20 mouse cellular contexts compared by ENCODE assay signal in the genomic region with DNA sequence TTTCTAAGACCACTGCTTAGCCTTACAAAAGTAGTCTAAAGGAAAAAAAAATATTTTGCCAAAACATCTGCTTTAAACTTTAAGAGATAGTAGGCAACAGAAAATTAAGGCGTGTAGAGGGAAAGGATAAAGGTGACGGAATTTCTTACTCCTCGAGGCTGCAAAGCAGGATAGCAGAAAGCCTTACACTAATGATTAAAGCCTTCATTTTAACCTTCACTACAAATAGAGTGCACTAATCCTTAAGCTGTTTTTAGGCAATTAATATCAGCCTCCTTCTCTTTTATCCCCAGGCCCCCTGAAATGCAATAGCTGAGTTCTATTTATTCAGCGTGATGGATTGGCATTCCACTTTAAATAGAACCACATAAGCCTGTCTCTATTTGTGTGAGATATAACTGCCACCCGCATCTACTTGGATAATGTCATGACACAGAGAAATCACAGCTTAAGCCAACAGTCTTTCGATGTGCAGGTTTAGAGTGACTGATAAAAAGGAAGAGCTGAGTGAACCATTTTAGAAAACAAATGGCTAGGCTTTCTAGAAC. TPM values are rescaled to one million over a fixed set of nuclear protein-coding genes. Genes with fewer than 3 reads are reported as not detected.
DNase-seq lines count a peak whose midpoint lies in the region; ATAC-seq and TF ChIP-seq lines count a peak whose summit lies in the region.
"Had no signal": no experiment of that assay in that cellular context is flagged by ENCODE, and none has a peak within 500 bp of the region (broad histone marks: within the 10 kb centered on the region; RNA-seq: fewer than 3 reads in every experiment).

No protein-coding gene starts in this region.

- H3K4me2 ChIP-seq in forebrain, embryonic 11.5 days (ENCODE audit: low read depth, low read length, severe bottlenecking), result no peak overlapping the region
- no peak overlapping the region for H3K4me2 ChIP-seq in forebrain, embryonic 16.5 days (ENCODE audit: low read length)
- peak overlapping the region; percentile 27 for H3K4me2 ChIP-seq in lung, embryonic 14.5 days
- H3K4me2 ChIP-seq in limb, embryonic 15.5 days, result no peak overlapping the region
- peak overlapping the region; percentile 17 for H3K4me2 ChIP-seq in stomach, embryonic 15.5 days
- H3K4me2 ChIP-seq: embryonic facial prominence, embryonic 12.5 days; liver, embryonic 15.5 days had no signal

- H3K27ac ChIP-seq in forebrain, embryonic 11.5 days (ENCODE audit: low read depth, low read length), result no peak overlapping the region
- H3K27ac ChIP-seq in forebrain, embryonic 16.5 days (ENCODE audit: low read length), result no peak overlapping the region
- no peak overlapping the region for H3K27ac ChIP-seq in lung, embryonic 14.5 days (ENCODE audit: low read depth)
- H3K27ac ChIP-seq in limb, embryonic 15.5 days, result no peak overlapping the region
- H3K27ac ChIP-seq in stomach, embryonic 15.5 days, result no peak overlapping the region
- no peak overlapping the region for H3K27ac ChIP-seq in thymus, adult 2 months (ENCODE audit: control insufficient read depth, insufficient read depth, low read length)
- H3K27ac ChIP-seq: heart, embryonic 10.5 days; liver, embryonic 15.5 days had no signal

- WGBS in forebrain, embryonic 11.5 days, result 13% methylated on average over 6 of the region's 6 CpGs
- 6% methylated on average over 6 of the region's 6 CpGs for WGBS in forebrain, embryonic 16.5 days
- 29% methylated on average over 6 of the region's 6 CpGs for WGBS in lung, embryonic 14.5 days
- WGBS in lung, adult 2 months, result 52% methylated on average over 6 of the region's 6 CpGs
- 42% methylated on average over 6 of the region's 6 CpGs for WGBS in limb, embryonic 15.5 days
- WGBS in stomach, embryonic 15.5 days, result 29% methylated on average over 6 of the region's 6 CpGs
- 89% methylated on average over 6 of the region's 6 CpGs for WGBS in thymus, adult 2 months

- no peak for DNase-seq in forebrain, embryonic 11.5 days (ENCODE audit: low spot score)
- no peak for DNase-seq in lung, embryonic 14.5 days
- DNase-seq in lung, adult 2 months, result no peak
- DNase-seq in thymus, adult 2 months, result no peak
- no peak for DNase-seq in adrenal gland, adult (ENCODE audit: inconsistent age in 2 of 2, low spot score in 1 of 2)
- DNase-seq: cerebellum, postnatal 25 days; gastrocnemius, postnatal 14 days; heart, postnatal 36 days; layer of hippocampus, postnatal 36 days; left cerebral cortex, postnatal 4 days had no signal

- H3K9me3 ChIP-seq in forebrain, embryonic 11.5 days (ENCODE audit: control insufficient read depth, low read length), result no peaks in the 10 kb centered on the region
- no peaks in the 10 kb centered on the region for H3K9me3 ChIP-seq in forebrain, embryonic 16.5 days (ENCODE audit: control insufficient read depth, low read length)
- H3K9me3 ChIP-seq in lung, embryonic 14.5 days (ENCODE audit: low read depth, low read length), result no peaks in the 10 kb centered on the region
- H3K9me3 ChIP-seq in limb, embryonic 15.5 days, result no peaks in the 10 kb centered on the region
- no peaks in the 10 kb centered on the region for H3K9me3 ChIP-seq in stomach, embryonic 15.5 days
- H3K9me3 ChIP-seq: embryonic facial prominence, embryonic 12.5 days; heart, embryonic 10.5 days; liver, embryonic 15.5 days had no signal

- no peak overlapping the region for H3K9ac ChIP-seq in forebrain, embryonic 11.5 days (ENCODE audit: low read length)
- no peak overlapping the region for H3K9ac ChIP-seq in forebrain, embryonic 16.5 days (replicated peaks; ENCODE audit: low read depth, low read length)
- H3K9ac ChIP-seq in lung, embryonic 14.5 days, result no peak overlapping the region
- H3K9ac ChIP-seq in limb, embryonic 15.5 days, result no peak overlapping the region
- no peak overlapping the region for H3K9ac ChIP-seq in stomach, embryonic 15.5 days
- H3K9ac ChIP-seq: embryonic facial prominence, embryonic 12.5 days; liver, embryonic 15.5 days had no signal

- ATAC-seq in forebrain, embryonic 11.5 days (replicated peaks; ENCODE audit: low FRiP score), result peak; percentile 70
- ATAC-seq in forebrain, embryonic 16.5 days, result no peak
- ATAC-seq in lung, embryonic 14.5 days (ENCODE audit: insufficient read depth), result no peak
- ATAC-seq in limb, embryonic 15.5 days (ENCODE audit: insufficient number of reproducible peaks, low FRiP score, low TSS enrichment, low read depth), result no peak
- ATAC-seq in stomach, embryonic 15.5 days (ENCODE audit: insufficient read depth, low FRiP score, low read depth), result no peak
- ATAC-seq: hindbrain, embryonic 16.5 days had no signal

- no peak for TF ChIP-seq CTCF in lung, embryonic 14.5 days (IDR thresholded peaks at IDR 0.05; ENCODE audit: low read depth)
- no peak for TF ChIP-seq CTCF in lung, adult 2 months (IDR thresholded peaks at IDR 0.05; ENCODE audit: insufficient read depth, low read length)
- no peak for TF ChIP-seq CTCF in thymus, adult 2 months (IDR thresholded peaks at IDR 0.05; ENCODE audit: borderline replicate concordance, control insufficient read depth, extremely low read depth, insufficient read depth, low read length, poor library complexity)

- H3K4me3 ChIP-seq in forebrain, embryonic 11.5 days (ENCODE audit: low read depth, low read length), result no peak overlapping the region
- H3K4me3 ChIP-seq in forebrain, embryonic 16.5 days (replicated peaks; ENCODE audit: low read length), result no peak overlapping the region
- H3K4me3 ChIP-seq in lung, embryonic 14.5 days (ENCODE audit: low read depth, low read length), result no peak overlapping the region
- H3K4me3 ChIP-seq in lung, adult 2 months (replicated peaks; ENCODE audit: extremely low read depth, low read depth, low read length), result no peak overlapping the region
- H3K4me3 ChIP-seq in limb, embryonic 15.5 days, result 0 out of 2 replicates have a peak overlapping the region, but pooled peaks have one; percentile 3
- H3K4me3 ChIP-seq in stomach, embryonic 15.5 days (replicated peaks), result peak overlapping the region; percentile 17
- H3K4me3 ChIP-seq in thymus, adult 2 months (ENCODE audit: control insufficient read depth, insufficient read depth, low read length), result no peak overlapping the region
- H3K4me3 ChIP-seq: embryonic facial prominence, embryonic 12.5 days; heart, embryonic 10.5 days; liver, embryonic 15.5 days had no signal

- no peaks in the 10 kb centered on the region for H3K4me1 ChIP-seq in forebrain, embryonic 11.5 days (replicated peaks; ENCODE audit: control insufficient read depth, insufficient read depth, low read length)
- no peaks in the 10 kb centered on the region for H3K4me1 ChIP-seq in forebrain, embryonic 16.5 days (replicated peaks; ENCODE audit: control insufficient read depth, insufficient read depth, low read length)
- H3K4me1 ChIP-seq in lung, embryonic 14.5 days (ENCODE audit: insufficient read depth), result no peaks in the 10 kb centered on the region; the same call in 1 of the 2 replicates
- H3K4me1 ChIP-seq in lung, adult 2 months (ENCODE audit: control insufficient read depth, insufficient read depth, low read length), result no peaks in the 10 kb centered on the region
- no peaks in the 10 kb centered on the region for H3K4me1 ChIP-seq in limb, embryonic 15.5 days
- H3K4me1 ChIP-seq in stomach, embryonic 15.5 days, result no peaks in the 10 kb centered on the region
- no peaks in the 10 kb centered on the region for H3K4me1 ChIP-seq in thymus, adult 2 months (replicated peaks; ENCODE audit: control insufficient read depth, insufficient read depth, low read length)
- H3K4me1 ChIP-seq: embryonic facial prominence, embryonic 12.5 days; heart, embryonic 10.5 days; liver, embryonic 15.5 days had no signal

- TF ChIP-seq POLR2A in lung, adult 2 months (IDR thresholded peaks at IDR 0.05; ENCODE audit: borderline replicate concordance, extremely low read depth, low read depth, low read length), result no peak
- no peak for TF ChIP-seq POLR2A in thymus, adult 2 months (IDR thresholded peaks at IDR 0.05; ENCODE audit: control insufficient read depth, extremely low read depth, insufficient read depth, low read length, poor library complexity)

- no peaks in the 10 kb centered on the region for H3K27me3 ChIP-seq in forebrain, embryonic 11.5 days (ENCODE audit: control insufficient read depth, insufficient read depth, low read length)
- no peaks in the 10 kb centered on the region for H3K27me3 ChIP-seq in forebrain, embryonic 16.5 days (replicated peaks; ENCODE audit: control insufficient read depth, insufficient read depth, low read length)
- no peaks in the 10 kb centered on the region for H3K27me3 ChIP-seq in lung, embryonic 14.5 days (ENCODE audit: insufficient read depth, low read length)
- no peaks in the 10 kb centered on the region for H3K27me3 ChIP-seq in limb, embryonic 15.5 days
- H3K27me3 ChIP-seq in stomach, embryonic 15.5 days (replicated peaks), result no peaks in the 10 kb centered on the region
- no peaks in the 10 kb centered on the region for H3K27me3 ChIP-seq in thymus, adult 2 months (ENCODE audit: control insufficient read depth, insufficient read depth, low read length)
- H3K27me3 ChIP-seq: CH12.LX; embryonic facial prominence, embryonic 12.5 days; liver, embryonic 15.5 days had no signal

- H3K36me3 ChIP-seq in forebrain, embryonic 11.5 days (ENCODE audit: control insufficient read depth, insufficient read depth, low read length), result no peaks in the 10 kb centered on the region
- no peaks in the 10 kb centered on the region for H3K36me3 ChIP-seq in forebrain, embryonic 16.5 days (ENCODE audit: control insufficient read depth, insufficient read depth)
- H3K36me3 ChIP-seq in lung, embryonic 14.5 days (ENCODE audit: insufficient read depth), result no peaks in the 10 kb centered on the region
- no peaks in the 10 kb centered on the region for H3K36me3 ChIP-seq in limb, embryonic 15.5 days
- H3K36me3 ChIP-seq in stomach, embryonic 15.5 days, result no peaks in the 10 kb centered on the region
- no peaks in the 10 kb centered on the region for H3K36me3 ChIP-seq in thymus, adult 2 months (ENCODE audit: control insufficient read depth, insufficient read depth, low read length)
- H3K36me3 ChIP-seq: embryonic facial prominence, embryonic 12.5 days; heart, embryonic 10.5 days; liver, embryonic 15.5 days had no signal

RNA-seq across cellular contexts. Expression of gene Cldn8, which starts 1.3 kb away (rescaled TPM):
- 1.3 and 1.5 TPM in 2 replicates for polyA plus RNA-seq in forebrain, embryonic 11.5 days (2014; fragmentation: Nextera tagmentation; extraction: Ambion mirVana)
- polyA plus RNA-seq in forebrain, embryonic 16.5 days (2015; fragmentation: Nextera tagmentation; extraction: Ambion mirVana), result 0.36 TPM in 1 of 2 replicates, not detected in the other
- polyA plus RNA-seq in lung, embryonic 14.5 days (2014; fragmentation: Nextera tagmentation; extraction: Ambion mirVana), result 2.3 and 2.7 TPM in 2 replicates
- 2.1 and 3.5 TPM in 2 replicates for polyA plus RNA-seq in lung, adult 2 months (2012; rRNA removed)
- 2.5 and 3.2 TPM in 2 replicates for polyA plus RNA-seq in limb, embryonic 15.5 days (2015; fragmentation: Nextera tagmentation; extraction: Ambion mirVana)
- polyA plus RNA-seq in stomach, embryonic 15.5 days (2015; fragmentation: Nextera tagmentation; extraction: Ambion mirVana), result 18.5 and 20.6 TPM in 2 replicates
- polyA plus RNA-seq in thymus, adult 2 months (2012; rRNA removed), result 0.19 TPM in 1 of 2 replicates, not detected in the other
- polyA plus RNA-seq: hindbrain, embryonic 16.5 days had no signal

RNA-seq across cellular contexts. Expression of gene Krtap24-1, which starts 50.4 kb away (rescaled TPM):
- polyA plus RNA-seq in forebrain, embryonic 11.5 days (2014; fragmentation: Nextera tagmentation; extraction: Ambion mirVana), result not detected in 2 replicates
- not detected in 2 replicates for polyA plus RNA-seq in forebrain, embryonic 16.5 days (2015; fragmentation: Nextera tagmentation; extraction: Ambion mirVana)
- not detected in 2 replicates for polyA plus RNA-seq in lung, embryonic 14.5 days (2014; fragmentation: Nextera tagmentation; extraction: Ambion mirVana)
- not detected in 2 replicates for polyA plus RNA-seq in lung, adult 2 months (2012; rRNA removed)
- polyA plus RNA-seq in limb, embryonic 15.5 days (2015; fragmentation: Nextera tagmentation; extraction: Ambion mirVana), result not detected in 2 replicates
- not detected in 2 replicates for polyA plus RNA-seq in stomach, embryonic 15.5 days (2015; fragmentation: Nextera tagmentation; extraction: Ambion mirVana)
- not detected in 2 replicates for polyA plus RNA-seq in thymus, adult 2 months (2012; rRNA removed)
- polyA plus RNA-seq: embryonic facial prominence, embryonic 12.5 days; heart, embryonic 10.5 days; hindbrain, embryonic 16.5 days; large intestine, adult 2 months; liver, embryonic 15.5 days; spleen, adult 2 months had no signal

RNA-seq across cellular contexts. Expression of gene Cldn17, which starts 54.9 kb away (rescaled TPM):
- polyA plus RNA-seq in forebrain, embryonic 11.5 days (2014; fragmentation: Nextera tagmentation; extraction: Ambion mirVana), result not detected in 2 replicates
- not detected in 2 replicates for polyA plus RNA-seq in forebrain, embryonic 16.5 days (2015; fragmentation: Nextera tagmentation; extraction: Ambion mirVana)
- not detected in 2 replicates for polyA plus RNA-seq in lung, embryonic 14.5 days (2014; fragmentation: Nextera tagmentation; extraction: Ambion mirVana)
- 8.6 TPM in 1 of 2 replicates, not detected in the other for polyA plus RNA-seq in lung, adult 2 months (2012; rRNA removed)
- polyA plus RNA-seq in limb, embryonic 15.5 days (2015; fragmentation: Nextera tagmentation; extraction: Ambion mirVana), result 0.13 and 0.25 TPM in 2 replicates
- polyA plus RNA-seq in stomach, embryonic 15.5 days (2015; fragmentation: Nextera tagmentation; extraction: Ambion mirVana), result 0.22 TPM in 1 of 2 replicates, not detected in the other
- not detected in 2 replicates for polyA plus RNA-seq in thymus, adult 2 months (2012; rRNA removed)
- polyA plus RNA-seq: embryonic facial prominence, embryonic 12.5 days; heart, embryonic 10.5 days; hindbrain, embryonic 16.5 days; large intestine, adult 2 months; liver, embryonic 15.5 days; spleen, adult 2 months had no signal

Comparison
In these comparisons a context has a peak if more than half of its experiments do, and no peak if none do; other contexts are left out.
1. H3K4me2 ChIP-seq: peak in lung, embryonic 14.5 days (single experiment) and stomach, embryonic 15.5 days (single experiment); none in forebrain, embryonic 11.5 days (single experiment), forebrain, embryonic 16.5 days (single experiment) and limb, embryonic 15.5 days (single experiment).
2. H3K4me3 ChIP-seq: peak in limb, embryonic 15.5 days (single experiment) and stomach, embryonic 15.5 days (single experiment); none in forebrain, embryonic 11.5 days (single experiment), forebrain, embryonic 16.5 days (single experiment), lung, embryonic 14.5 days (single experiment), lung, adult 2 months (single experiment) and thymus, adult 2 months (single experiment).